16 mouse cellular contexts compared by ENCODE assay signal in genomic region chr17:56592553-56592952, GRCm38 (mm10).
"Had no signal": no experiment of that assay in that cellular context is flagged by ENCODE, and none has a peak within 500 bp of the region (broad histone marks: within the 10 kb centered on the region; RNA-seq: fewer than 3 reads in every experiment).

No protein-coding gene starts in this region.

- H3K4me2 ChIP-seq: neural tube, embryonic 13.5 days; neural tube, embryonic 15.5 days; stomach, embryonic 15.5 days had no signal

- H3K4me3 ChIP-seq: neural tube, embryonic 13.5 days; neural tube, embryonic 15.5 days; stomach, embryonic 15.5 days had no signal

- DNase-seq: retina, postnatal 1 day; right cerebral cortex, adult 18-20 months; right cerebral cortex, postnatal 14 days; right cerebral cortex, postnatal 25 days; right cerebral cortex, postnatal 4 days; spleen, adult 18-20 months; thymus, adult 18-20 months; thymus, adult 2 months; thymus, postnatal 14 days; thymus, postnatal 25 days; thymus, postnatal 36 days; thymus, postnatal 4 days had no signal

- H3K27me3 ChIP-seq: neural tube, embryonic 13.5 days; neural tube, embryonic 15.5 days; stomach, embryonic 15.5 days had no signal

- H3K27ac ChIP-seq: neural tube, embryonic 13.5 days; neural tube, embryonic 15.5 days; stomach, embryonic 15.5 days; stomach, postnatal 0 days had no signal

- H3K9me3 ChIP-seq: neural tube, embryonic 13.5 days; neural tube, embryonic 15.5 days; stomach, embryonic 15.5 days had no signal

- H3K9ac ChIP-seq: neural tube, embryonic 13.5 days; neural tube, embryonic 15.5 days; stomach, embryonic 15.5 days had no signal
